Mouse (Mus musculus) liver, embryonic 14.5 days (tissue): ENCODE data around the gene Bco1.

Experiments
- CTCF ChIP-seq: IDR thresholded peaks from 2 replicates; pipeline ENCODE4 v1.5.1; 2016; ENCODE audit warnings: antibody characterized with exemption, low read depth, control low read depth
- EP300 ChIP-seq: IDR thresholded peaks from 2 replicates; pipeline ENCODE4 v1.6.1; 2016; ENCODE audit warnings: antibody characterized with exemption, low read depth

DNA sequence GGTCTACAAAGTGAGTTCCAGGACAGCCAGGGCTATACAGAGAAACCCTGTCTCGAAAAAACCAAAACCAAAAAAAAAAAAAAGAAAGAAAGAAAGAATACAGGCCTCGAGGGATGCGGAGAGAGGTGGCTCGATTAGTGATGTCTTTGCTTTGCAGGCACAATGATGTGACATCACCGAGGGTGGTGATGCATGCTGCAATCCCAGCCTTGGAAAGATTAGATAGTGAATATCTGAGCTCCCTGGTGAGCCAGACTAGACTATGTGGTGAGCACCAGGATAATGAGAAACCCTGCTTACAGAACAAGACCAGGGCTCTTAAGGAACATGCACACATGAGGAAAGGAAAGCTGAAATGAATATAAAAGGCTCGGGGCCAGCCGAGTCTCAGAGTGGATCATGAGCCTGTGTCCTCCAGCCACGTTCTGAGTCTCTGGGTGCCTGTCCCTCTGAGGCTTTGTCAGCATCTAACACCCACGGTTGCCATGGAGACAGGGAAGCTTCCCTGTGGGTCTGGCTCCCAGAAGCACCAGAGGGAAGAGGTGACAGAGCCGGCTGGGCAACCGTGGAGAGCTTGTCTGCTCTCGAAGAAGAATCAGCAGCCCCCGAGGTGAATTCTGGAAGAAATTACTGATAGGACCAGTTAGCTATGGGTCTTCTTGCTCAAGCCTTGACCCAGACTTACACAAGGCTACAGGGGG, 34.3 kb upstream of the Bco1 start:
- TF ChIP-seq CTCF (no peak), EP300 (no peak)
